Mouse (Mus musculus) kidney, adult 2 months (tissue): ENCODE data around the gene Slc4a5.

Source experiments
- CTCF ChIP-seq: fragments of 200-500 bp; conservative IDR thresholded peaks from 2 replicates; pipeline ENCODE4 v1.5.1; 2011; ENCODE audit warnings: low read depth, mild to moderate bottlenecking, control low read depth, low read length, moderate library complexity, mixed read lengths; ENCODE audit not compliant: insufficient read depth, insufficient read length
- POLR2A ChIP-seq: fragments of 200-500 bp; IDR thresholded peaks from one replicate; pipeline ENCODE4 v1.6.1; 2011; ENCODE audit warnings: low read depth, low read length, control low read depth

DNA sequence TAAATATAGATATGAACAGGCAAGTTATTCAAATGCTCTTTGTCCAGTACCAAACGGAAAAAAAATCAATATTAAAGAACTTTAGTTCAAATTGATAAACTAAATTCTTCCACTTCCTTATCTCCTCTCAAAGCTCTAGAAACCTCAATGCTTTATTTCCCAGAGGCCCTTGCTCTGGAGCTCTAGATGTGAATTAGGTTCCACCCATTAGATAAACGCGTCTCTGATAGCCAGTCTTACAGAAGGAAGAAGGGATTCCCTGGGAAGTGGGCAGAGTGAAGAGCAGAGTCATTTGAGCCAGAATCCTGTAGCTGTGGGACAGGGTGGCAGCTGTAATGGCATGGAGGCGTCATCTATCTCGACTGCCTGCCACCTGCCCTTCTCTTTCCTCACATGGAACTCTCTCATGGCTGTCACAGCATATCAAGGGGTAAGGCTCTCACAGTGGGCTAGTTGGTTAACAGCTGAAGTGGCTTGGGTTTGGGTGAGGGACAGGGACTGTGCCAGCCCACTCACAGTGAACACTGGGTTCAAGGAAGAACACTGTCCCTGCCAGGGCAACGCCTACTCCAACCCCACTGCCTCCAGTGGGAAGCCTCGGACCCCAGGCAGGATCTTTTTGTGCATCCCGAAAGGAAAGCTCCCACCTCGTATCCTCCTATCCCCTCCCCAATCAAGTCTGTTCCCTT, 12.1 kb upstream of the Slc4a5 start:
- TF ChIP-seq CTCF (no peak), POLR2A (no peak)
